Mouse (Mus musculus): ENCODE measurements around the gene Ap2s1.
A peak's percentile ranks its signal among the peaks of the same experiment; 100 is the strongest.
"Not testable (repeated sequence)": the region's sequence is repeated elsewhere in the genome, so short reads cannot be mapped to it uniquely, and the experiment has no call there.

Ap2s1 gene

DNA sequence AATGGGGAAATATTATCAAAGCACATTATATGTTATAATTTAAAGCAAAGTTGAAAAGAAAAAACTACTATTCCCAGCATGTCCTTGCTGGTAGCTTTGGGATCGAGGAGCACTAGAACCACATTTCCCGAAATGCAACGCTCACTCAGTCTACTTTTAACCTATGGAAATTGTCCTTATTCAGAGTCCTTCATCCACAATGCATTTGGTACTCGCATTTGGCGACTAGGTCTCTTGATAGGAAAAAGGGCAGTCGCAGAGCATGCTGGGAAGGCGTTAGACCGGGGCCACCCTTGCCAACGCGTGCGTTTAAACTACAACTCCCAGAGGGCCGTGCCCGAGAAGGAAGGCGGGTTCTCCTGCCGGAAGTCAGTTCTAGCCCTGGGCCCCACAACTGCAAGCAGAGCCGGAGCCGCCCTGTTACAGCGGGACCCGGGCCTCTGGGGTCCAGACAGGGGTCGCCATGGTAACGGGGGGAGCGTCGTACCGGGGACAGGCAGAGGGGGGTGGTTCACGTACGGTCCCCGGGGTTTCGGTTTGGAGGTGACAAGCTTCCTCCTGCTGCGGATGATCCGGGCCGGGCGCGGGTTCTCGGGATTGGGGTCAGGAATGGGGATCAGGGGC is at the start of gene Ap2s1:
TSS of gene Ap2s1 (plus strand) at position 338 of the 624 bp plus-strand sequence.
- peak; percentile 88 for DNase-seq (ENCODE audit: low spot score)

DNA sequence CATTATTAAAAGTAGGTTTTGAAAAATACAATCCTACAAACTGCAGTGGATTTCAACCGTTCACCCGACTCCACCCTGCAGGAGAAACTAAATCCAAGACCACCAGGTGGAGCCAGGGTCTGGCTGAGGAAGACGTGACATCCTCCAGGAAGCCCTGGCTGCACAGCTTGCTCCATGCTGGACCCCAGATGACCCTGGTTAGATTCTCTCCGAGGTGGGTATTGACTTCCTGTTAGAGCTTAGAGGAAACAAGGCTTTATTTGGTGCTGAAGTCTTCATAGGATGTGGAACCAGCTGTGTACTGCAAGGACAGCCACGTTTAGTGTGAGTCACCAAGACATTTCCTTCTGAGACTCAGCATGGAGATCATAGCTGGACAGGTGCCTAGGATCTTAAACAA is 49.0 kb upstream of the Ap2s1 start:
- DNase-seq (ENCODE audit: low spot score) = no peak

DNA sequence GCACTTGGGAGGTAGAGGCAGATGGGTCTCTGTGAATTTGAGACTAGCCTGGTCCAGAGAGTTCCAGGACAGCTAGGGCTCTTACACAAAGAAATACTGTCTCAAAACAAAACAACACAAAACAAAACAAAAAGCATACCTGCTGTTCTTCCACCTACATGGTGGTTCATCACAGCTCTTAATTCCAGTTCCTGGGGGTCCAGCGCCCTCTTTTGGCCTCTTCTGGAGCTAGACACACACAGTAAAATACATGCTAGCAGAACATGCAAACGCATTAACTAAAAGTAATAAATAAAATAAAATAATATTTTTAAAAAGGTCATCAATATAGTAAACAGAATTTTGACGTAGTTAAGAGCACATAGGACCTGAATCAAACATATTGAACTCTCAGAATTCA is 43.2 kb upstream of the Ap2s1 start:
- DNase-seq (ENCODE audit: low spot score) = no peak

DNA sequence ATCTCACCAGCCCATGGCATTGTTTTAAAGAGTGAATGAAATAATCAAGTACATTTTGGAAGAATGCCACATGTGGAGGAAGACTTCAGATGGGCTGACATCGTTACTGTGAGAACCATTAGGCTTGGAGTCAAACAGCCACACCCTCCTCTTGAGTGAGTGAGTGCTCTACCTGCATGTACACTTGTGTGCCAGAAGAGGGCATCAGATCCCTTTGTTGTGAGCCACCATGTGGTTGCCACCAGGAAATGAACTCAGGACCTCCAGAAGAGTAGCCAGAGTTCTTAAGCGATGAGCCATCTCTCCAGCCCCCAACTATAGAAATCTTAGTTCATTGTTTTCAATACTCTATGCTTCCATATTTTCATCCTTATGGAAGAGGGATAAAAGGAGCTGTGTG is 39.2 kb upstream of the Ap2s1 start:
- no peak for DNase-seq (ENCODE audit: low spot score)

DNA sequence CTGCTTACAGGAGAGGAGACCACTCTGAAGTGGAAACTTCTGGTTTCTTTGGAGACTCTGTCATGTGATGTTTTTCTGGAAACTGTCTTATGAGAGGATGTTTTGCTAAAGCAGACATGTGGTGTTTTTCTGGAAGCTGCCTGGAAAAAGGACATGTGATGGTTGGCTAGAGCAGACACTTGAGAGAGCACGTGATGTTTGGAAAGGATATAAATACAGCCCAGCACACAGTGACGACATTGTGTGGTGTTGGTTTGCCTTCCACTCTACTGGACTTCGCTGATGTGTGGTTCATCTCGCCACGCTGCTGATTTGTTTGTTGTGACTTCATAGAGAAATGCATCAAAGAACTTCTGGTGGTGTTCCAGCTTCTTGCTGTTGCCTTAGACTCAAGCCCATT is 37.6 kb upstream of the Ap2s1 start:
- DNase-seq (ENCODE audit: low spot score) = no peak

DNA sequence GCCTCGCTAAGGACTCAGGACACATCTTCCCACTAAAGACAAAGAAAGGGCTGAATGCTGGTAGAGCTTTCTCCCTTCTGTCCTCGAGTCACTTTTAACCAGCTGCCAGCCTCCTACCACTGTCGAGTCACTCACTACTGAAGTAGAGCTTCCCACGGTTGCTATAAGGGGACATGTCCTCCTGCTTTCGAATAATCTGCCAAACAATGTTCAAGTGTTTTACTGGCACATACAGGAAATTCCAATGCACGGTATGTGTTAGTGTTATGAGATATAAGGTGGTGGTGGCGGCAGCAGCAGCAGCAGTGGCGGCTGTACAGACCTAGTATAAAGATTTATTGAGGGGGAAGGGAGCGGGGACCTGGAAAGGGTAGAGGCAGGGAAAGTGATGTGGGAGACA is 31.8 kb upstream of the Ap2s1 start:
- DNase-seq (ENCODE audit: low spot score) = no peak

DNA sequence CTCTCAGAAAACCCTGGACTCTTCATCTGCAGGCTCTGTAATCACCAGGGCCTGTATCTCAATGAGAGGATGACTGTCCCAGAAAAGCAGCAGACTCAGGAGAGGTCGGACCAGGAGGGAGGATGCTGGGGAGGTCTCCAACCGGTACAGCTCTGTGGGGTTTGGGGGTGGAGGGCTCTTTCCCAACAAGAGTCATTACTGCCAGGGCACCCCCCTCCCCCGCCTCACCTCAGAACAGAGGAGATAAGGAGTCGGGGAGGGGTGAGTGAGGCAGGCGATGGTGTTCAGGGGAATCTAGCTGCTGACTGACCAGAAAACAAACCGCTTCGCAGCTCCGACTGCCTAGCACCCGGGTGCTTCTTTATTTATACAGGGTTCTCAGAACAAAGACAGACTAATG is 30.0 kb upstream of the Ap2s1 start:
- DNase-seq (ENCODE audit: low spot score) = no peak

DNA sequence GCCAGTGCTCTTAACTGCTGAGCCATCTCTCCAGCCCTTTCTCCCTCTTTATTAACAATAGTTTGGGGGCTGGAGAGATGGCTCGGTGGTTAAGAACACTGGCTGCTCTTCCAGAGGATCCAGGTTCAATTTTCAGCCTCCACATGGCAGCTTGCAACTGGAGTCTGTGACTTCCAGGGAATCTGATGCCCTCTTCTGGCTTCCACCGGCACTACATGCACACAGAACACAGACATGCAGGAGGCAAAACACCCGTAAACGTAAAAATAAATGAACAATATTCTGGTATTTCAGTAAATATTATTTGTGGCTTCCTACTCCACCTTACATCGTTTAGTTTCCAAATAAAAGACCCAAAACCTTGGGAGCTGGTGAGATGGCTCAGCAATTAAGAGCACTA is 27.6 kb upstream of the Ap2s1 start:
- no peak for DNase-seq (ENCODE audit: low spot score)

DNA sequence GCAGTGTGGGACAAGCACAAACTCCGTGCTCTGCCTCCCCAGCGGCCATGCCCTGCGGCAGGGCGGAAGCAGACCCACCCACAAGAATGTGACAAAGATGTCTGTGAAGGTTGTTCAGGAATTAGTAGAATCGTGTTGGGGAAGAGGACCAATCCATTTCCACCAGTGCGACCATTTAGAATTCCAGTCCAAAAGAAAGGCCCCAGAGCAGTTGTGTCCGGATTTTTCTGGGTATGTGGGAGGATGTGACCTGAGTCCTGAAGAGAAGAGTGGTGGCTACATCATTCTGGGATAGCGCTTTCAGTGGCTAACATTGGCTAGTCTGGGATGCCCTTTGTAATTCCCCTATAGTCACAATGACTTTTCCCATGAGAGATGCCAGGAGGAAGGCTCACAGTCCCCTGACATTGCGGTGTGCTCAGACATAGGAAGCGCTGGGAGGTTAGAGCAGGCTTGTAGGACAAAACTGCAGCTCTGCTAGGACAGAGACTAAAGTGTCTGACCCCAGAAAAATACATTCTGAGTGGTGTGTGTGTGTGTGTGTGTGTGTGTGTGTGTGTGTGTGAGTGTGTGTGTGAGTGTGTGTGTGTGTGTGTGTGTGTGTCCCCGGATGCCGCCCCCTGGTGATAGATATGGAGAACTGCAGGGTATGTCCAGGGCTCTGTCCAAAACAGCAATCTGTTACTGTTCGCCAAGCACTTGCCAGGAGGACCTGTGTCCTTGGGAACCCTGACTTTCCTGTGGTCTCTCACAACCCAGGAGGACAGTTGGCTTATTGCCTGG is 25.4 kb upstream of the Ap2s1 start:
- no peak for DNase-seq (ENCODE audit: low spot score)

DNA sequence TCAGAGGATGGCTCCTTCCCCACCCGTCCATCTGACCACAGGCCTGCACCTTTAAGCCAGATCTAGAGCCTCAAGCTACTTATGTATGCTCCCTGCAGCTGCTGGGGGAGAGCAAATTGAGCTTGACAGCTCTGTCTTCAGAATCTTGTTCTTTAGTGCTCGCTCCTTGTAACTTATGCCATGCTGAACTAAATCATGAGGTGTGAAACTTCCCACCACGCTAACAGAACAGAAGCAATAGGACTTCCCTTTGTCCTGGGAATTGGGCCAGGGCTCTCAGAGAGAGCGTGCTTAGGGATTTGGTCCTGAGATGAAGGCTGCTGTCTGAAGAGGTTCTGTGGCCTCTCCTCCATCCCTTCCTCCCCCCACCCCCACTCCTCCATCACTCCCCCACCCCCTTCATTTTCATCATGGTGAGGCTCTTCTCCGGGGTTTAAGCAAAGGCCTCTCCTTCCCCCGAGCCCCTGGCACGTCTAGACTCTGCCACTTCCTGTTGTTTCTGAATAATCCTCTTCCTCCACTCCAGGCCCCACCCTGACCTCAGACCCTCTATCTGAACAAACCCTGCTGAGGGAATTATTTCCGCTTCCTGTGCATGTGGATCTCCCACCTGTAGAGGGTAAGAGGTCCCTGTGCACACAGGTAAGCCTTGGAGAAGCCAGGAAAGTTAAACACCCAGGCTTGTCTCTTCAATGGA is 21.6 kb upstream of the Ap2s1 start:
- not testable (repeated sequence) for DNase-seq (ENCODE audit: low spot score)

DNA sequence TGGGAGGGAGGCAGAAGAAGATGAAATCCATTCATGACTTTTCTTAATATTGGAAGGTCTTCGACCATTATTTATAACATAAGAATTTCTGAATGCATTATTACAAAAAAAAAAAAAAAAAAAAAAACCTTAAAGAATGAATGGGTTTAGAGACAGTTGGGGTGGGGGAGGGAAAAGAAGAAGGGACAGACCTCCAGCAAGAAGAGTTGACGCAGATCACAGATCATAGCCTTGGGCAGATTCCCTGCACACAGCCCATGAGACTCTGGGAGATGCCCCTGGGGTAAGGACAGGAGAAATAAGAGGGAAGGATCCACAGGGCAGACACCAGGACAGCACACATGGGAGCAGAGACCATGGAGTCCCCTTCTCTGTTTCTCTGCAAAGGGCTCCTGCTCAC is 16.6 kb upstream of the Ap2s1 start, which contains the start of gene Ceacam9:
TSS of gene Ceacam9 (plus strand) at position 301 of the 400 bp plus-strand sequence.
- DNase-seq (ENCODE audit: low spot score) = no peak

DNA sequence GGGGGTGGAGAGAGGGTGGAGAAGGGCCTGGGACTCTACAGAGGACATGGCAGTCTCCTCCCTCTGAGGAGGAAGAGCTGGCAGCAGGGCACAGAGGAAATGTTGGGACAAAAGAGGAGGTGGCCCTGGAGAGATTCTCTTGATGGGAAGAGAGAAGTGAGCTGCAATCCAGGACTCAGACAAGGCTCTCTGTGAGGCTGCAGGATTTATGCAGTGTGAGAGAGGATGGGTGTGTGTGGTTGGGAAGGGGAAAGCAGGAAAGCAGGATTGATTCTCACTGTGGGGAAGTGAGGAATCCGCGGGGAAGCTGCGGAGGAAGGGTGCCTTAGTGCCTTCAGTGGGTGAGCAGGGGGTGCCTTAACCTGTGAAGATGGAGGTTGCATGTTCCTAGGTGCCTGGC is 15.7 kb upstream of the Ap2s1 start:
- DNase-seq (ENCODE audit: low spot score) = not testable (repeated sequence)

DNA sequence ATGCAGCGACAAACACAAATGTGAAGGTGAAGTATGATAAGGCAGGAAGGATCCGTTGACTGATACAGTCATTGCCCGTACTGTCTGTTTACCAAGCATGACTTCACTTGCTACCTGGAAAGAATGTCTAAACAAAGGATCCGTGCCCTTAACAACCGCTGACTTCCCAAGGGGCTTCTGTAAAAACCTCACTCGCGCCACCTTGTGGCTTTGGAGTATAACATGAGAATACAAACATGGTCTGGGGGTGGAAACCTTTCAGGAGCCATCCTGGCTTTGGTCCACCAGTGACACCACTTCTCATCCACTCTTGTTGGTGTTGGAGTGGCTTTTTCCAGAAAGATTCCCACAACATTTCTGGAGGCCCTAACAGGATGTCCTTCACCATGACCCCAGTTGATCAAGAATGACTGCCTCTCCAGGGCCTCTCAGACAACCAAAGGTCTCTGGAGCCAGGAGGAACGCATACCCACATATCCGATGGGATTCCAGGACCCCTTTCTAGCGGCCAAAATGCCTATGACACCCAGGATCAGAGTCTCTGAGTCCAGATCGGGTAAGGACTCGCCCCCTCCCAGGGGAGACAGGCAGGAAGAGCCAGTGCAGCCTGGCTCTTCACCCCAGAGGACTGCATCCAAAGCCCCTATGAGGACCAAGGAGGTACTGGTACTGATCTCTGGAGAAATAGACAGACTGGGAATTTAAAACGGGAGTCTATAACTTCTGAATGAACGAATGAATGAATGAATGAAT is 9.4 kb upstream of the Ap2s1 start:
- peak; percentile 31 for DNase-seq (ENCODE audit: low spot score)

DNA sequence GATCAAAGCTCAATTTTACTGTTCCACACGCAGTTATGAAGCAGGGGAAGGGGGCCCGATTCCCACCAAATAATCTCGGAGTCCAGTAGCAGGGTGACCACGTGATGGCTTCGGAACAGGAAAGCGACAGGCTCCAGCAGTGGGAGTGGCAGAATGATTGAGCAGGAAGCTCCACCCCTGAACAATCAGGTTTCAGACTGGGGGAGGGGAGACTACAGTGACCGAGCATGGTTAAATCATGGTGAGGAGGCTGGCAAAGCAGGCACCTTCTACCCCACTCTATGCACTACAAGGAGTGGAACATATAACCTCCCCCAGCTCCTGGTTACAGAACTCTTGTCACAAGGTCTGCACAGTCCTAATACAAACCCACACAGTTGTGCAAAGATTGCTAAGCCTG is 8.6 kb upstream of the Ap2s1 start:
- DNase-seq (ENCODE audit: low spot score) = not testable (repeated sequence)

DNA sequence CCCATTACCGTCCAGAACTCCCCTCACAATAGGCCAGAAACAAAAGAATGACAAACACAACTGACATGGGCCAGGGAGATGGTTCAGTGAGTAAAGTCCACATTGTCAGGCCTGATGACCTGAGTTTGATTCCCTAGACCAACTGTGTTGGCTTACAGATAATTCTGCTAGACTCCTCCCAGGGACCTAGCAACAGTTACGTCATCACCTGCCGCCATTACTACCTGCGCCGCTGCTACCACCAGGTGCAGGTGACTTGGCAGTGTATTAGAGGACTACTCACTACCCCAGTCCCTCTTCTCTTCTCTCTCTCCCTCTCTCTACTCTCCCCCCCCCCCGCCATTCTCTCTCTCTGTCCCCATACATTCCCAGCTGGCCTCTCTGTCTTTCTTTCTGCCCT is 7.4 kb upstream of the Ap2s1 start:
- DNase-seq (ENCODE audit: low spot score) = no peak

DNA sequence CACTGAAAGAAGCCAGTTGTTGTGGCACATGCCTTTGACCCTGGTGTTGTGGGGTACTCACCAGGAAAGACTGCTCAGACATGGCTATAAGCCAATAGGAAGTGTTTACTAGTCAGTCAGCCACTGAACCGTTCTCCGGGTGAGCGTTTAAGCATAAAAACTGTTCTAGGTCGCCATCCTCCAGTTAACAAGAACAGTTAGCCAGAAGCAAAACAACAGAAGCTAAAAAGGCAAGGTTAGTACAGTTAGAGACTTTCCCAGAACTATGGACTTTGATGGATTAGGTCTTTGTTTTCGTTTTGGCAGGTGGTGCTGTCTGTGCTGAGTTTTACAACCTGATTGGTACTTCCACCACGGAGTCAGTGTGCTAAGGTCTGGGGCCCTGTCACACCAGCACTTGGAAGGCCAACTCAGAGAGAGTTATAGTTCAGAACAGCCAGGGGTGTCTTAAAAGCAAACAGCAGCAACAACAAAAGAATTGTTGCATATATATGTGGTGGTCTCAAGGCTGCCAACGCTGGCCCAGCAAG is 6.3 kb upstream of the Ap2s1 start:
- no peak for DNase-seq (ENCODE audit: low spot score)

DNA sequence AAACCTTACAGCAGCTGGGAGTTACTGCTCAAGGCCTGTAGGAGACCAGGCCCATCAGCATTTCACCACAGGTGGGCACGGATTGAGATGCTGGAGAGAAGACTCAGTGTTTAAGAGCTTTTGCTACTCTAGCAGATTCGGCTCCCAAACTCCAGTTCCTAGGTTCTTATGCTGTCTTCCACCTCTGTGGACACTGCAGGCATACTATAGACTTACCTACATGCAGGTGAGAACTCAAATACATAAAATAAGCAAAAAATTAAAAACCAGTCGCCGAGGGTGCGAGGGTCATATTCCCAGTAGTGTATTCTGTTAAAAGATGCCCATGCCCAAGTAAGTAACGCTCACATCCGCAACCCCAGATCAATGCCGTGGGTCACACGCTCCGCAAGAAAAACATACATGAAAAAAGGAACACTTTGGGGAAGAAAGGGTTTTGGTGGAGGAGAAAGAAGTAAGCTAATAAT is 571 bp upstream of the Ap2s1 start:
- no peak for DNase-seq (ENCODE audit: low spot score)

DNA sequence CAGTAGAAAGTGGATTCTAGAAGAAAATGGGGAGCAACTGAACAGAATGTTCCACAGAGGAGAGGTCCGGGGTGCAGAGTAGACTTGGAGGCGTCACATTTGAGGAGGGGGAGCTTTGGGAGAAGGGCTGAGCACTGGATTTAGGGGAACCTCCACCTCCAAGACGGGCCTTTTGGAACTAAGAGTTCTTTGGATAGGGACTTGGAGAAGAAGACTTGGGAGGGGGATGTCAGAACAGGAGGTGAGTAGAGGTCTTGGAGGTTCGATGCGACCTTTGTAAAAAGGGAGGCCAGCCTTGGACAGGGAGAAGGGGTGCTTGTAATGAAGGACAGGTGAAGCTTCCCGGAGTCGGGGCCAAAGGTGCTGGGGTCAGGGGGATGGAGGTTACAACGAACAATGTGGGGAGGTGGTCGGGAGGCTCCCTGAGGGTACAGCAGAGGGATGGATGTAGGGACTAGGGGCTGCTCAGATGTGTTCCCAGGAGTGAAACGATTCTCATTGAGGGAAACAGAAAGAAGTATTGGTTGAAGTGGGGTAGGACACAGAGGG is 920 bp downstream of the Ap2s1 start:
- no peak for DNase-seq (ENCODE audit: low spot score)

DNA sequence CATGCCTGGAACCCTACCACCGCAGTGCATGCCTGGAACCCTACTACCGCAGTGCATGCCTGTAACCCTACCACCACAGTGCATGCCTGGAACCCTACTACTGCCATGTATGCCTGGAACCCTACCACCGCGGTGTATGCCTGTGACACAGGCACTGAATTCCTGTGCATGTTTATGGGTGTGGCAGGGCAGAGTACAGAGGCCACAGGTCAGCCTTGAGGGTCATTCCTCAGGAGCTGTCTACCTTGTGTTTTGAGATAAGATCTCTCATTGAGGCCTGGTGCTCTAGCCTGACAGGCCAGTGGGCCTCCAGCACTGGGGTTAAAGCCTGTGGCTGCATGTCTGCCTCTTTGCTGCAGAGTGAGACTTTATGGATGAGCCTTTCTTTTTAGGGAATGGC is 7.2 kb downstream of the Ap2s1 start:
- no peak for DNase-seq (ENCODE audit: low spot score)

DNA sequence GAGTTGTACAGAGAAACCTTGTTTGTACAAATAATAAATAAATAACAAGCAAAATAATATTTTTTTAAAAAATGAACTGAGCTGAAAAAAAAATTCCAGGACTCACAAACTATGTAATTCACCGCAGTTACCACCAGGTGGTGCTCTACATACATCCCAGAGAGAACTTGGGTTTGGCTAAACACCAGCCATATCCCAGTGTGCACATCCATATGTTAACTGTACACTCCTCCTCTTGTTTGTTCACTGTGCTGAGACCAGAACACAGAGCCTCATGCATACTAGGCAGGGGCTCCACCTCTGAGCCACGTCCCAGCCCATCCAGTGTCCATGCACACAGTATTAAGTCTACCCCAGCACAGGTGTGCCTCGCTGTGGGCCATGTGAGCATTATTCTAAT is 7.9 kb downstream of the Ap2s1 start:
- DNase-seq (ENCODE audit: low spot score) = peak; percentile 44

DNA sequence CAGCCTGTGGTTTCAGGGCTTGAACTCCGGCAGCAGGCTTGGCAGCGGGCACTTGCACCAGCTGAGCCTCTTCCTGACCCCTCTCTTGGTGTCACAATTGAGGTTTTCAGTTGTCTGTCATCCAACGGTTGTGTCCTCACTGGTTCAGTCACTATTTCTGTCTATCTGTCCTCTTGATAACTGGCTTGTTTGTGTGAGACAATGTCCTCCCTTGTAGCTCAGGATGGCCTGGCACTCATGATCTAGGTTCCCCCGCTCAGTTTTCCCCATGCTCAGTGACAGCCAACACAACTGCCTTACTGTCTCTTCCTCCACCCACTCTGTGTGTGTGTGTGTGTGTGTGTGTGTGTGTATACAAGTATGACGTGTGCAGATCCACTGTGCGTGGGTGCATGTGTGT is 9.4 kb downstream of the Ap2s1 start:
- DNase-seq (ENCODE audit: low spot score) = no peak

DNA sequence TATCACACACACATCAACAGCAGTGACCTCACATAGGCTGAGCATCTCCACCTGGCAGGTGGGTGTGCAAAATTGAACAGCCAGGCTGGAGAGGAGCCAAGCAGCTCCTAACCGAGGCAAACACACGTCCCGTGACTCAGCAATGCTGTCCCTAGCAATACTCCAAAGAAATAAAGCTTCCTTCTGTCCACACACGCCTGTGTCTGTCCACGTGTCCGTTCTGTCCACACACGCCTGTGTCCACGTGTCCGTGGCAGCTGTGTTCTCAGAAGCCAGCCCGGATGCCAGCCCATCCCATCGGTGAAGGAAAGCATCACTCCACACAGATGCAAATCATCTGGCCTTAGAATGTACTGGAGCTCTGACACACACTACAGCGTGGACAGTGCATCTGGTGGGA is 13.8 kb downstream of the Ap2s1 start:
- peak; percentile 58 for DNase-seq (ENCODE audit: low spot score)
